Mouse (Mus musculus) erythroid progenitor cell, adult 5-6 weeks (primary cell): ENCODE measurements around the gene Pelo. TPM values are rescaled to one million over a fixed set of nuclear protein-coding genes. Genes with fewer than 3 reads are reported as not detected.

Source experiments
- ATAC-seq: replicated peaks from 2 replicates; pipeline ENCODE4 v1.8.0; 2016; ENCODE audit warnings: moderate number of reproducible peaks, mild to moderate bottlenecking, moderate TSS enrichment, inconsistent platforms; ENCODE audit not compliant: poor library complexity, low FRiP score, severe bottlenecking
- total RNA-seq, 2 experiments: library from RNA; stranded (forward) in 1 of 2; stranded (reverse) in 1 of 2; fragments of 150-400 nt in 1 of 2; fragments of 186-747, 209-891 nt in 1 of 2; gene quantifications; 2 replicates each; pipeline versions ENCODE4 v1.2.3 to v1.2.4; 2015 to 2017; ENCODE audit warnings: low replicate concordance in 2 of 2

The Pelo gene
- total RNA-seq, 2 experiments from 2014 or later = 7.5 to 14.3 TPM

DNA sequence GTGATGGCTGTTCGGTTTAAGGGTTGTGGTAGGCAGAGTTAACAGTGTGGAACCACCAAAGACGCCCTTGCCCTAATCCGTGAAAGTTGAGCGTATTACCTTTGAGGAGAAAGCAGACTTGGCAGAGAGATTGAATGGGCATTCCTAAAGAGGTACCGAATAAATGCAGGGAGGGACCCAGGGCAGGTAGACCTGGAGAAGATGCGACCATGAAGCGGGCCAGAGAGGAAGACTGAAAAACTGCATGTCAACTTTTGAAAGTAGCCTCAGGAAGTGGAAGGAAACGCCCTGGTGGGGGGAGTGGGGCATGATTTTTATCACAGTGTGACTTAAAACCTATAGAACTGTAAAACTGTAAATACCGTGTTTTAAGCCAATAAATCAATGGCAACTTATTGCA is 9.4 kb upstream of the Pelo start:
- ATAC-seq = no peak

- no peak for ATAC-seq
Measured at GRCm38 (mm10) chr13:115098227-115098626, 8.2 kb upstream of the Pelo start.

GRCm38 (mm10) chr13:115096965-115097364 is 7.0 kb upstream of the Pelo start:
- no peak for ATAC-seq

DNA sequence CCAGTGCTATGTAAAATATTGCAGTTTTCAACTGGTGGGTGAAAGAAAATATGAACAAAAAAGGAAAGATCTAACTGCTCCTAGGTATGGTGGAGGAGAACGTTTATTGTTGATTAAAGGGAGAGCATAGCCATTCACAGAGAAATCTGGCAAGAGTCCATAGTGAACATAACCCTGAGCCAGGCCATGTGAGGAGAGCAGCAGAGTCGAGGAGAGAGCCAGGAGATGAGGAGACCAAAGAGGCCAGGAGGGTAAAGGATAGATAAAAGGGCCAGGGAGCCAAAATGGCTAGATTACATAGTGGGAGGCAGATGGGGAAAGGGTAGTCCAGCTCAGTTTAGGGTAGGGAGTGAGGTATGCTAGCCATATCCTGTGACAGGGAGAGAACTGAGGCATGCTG is 6.2 kb upstream of the Pelo start:
- ATAC-seq = no peak

- ATAC-seq = no peak
Measured at GRCm38 (mm10) chr13:115095392-115095791, 5.4 kb upstream of the Pelo start.

DNA sequence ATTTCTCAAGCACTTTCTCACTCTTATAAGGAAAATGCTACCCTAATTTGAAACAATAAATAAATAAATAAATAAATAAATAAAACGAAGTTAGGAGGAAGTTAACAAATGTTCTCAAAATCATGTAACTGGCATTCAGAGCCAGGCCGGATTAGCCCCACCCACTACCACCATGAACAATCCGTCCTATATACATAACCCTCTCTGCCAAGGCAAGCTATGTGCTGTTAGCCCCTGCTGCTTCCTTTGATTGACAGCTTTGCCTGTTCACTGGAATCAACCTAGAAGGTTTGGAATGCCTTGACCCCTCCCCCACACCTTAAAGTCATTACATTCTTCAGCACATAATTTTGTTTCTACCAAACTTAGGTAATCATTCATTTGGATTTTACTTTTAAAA is 1.5 kb upstream of the Pelo start:
- no peak for ATAC-seq

DNA sequence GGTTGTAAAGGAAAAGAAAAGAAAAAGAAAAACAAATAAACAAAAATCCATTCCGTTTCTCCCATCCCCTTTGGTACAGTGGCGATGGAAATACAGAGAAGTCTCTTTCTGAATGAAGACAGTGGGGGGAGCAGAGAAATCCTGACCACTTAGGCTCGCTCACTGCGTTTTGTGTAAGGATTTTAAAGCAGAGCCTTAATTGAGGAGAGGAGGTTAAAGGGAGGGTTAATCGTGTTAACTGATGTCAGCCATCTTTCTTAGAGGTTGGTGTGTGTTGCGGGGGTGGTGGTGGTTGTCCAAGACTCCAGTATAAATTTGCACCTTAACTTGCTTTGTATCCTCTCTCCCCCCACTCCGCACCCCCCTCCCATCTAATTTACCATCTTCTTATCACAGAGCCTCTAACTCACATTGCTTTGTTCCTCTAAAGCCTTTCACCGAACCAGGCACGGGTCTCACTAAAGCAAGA is 1.0 kb upstream of the Pelo start:
- peak; percentile 40 for ATAC-seq

GRCm38 (mm10) chr13:115089395-115090025 is 476 bp downstream of the Pelo start:
- ATAC-seq = peak; percentile 57

DNA sequence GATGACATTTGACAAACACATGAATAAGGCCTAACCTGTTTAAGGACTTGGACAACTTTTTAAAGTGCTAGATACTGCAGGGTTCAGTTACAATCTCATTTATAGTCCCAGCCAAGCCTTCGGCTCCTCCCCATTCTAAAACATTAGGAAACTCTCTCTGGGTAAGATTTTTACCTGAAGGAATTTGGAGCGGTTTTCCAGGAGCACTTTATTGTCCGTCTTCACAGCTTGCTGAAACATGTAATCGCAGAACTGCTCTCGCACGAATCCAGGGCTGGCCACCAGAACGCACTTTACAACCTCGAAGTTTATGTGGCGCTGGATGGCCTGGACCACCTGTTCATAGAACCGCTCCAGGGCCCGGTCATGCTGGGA is 979 bp downstream of the Pelo start:
- no peak for ATAC-seq

DNA sequence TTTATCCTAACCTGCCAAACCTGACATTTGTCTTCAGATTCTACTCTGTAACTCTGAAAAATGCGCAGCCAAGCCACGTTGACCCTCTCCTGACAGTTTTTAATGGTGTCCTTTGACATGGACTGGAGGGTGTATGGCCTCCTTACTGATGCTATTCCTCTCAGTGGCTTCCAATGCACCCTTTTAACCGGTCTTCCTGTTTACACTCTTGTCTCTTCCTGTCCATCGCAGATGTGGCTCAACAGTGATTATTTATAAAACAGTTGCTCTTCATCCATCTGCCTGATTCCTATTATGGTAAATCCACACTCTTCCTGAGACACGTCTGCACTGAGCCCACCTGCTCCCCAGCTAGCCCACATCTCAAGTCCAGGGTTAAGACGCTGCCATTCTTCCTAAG is 4.0 kb downstream of the Pelo start:
- ATAC-seq = no peak

GRCm38 (mm10) chr13:115082339-115082738 is 7.6 kb downstream of the Pelo start:
- no peak for ATAC-seq

DNA sequence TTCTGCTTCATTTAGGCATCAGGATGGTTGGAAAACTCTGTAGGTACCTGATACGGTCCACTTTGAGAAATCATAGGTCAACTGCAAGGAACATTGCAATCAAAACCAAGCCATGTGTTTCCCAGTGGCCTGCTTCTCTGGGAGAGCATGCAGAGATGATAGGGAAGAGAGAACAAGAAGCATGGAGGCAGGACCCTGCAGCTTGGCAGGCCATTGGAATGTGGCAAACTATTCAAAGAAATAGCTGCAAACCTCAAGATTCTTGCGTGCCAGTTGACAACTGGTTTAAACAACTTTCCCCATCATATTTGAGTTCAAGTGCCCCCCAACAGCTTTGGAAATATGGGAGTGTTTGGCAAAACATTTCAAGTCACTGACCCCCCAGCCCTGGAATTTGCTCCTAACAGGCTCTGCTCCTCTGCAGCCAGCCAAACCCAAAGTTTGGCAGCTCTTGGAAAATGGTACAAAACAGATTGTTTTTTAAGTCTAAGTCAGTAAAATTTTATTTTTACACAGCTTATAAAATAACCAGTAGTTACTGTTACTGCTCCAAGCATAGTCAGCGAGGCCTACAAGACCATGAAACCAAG is 9.9 kb downstream of the Pelo start:
- no peak for ATAC-seq

- ATAC-seq = no peak
Measured at GRCm38 (mm10) chr13:115078997-115079685, 10.8 kb downstream of the Pelo start.

GRCm38 (mm10) chr13:115077346-115078134 is 12.4 kb downstream of the Pelo start:
- ATAC-seq = no peak

DNA sequence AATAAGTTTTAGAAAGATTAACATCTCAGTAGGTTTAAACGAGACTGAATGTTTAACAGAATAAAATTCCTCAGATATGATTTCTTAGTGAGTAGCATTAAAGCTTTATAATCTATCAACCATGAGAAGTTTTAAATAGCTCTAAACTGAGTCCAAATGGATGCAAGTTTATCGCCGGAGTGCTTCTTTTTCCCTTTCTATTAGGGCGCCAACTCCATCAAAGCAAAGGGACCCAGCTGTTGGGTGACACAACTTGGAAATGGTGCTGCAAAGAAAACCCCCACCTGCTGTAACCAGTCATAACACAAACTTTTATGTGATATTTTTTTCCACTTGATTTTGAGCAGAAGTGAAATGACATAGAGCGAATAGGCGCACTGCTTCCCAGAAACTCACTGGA is 17.6 kb downstream of the Pelo start:
- ATAC-seq = no peak

DNA sequence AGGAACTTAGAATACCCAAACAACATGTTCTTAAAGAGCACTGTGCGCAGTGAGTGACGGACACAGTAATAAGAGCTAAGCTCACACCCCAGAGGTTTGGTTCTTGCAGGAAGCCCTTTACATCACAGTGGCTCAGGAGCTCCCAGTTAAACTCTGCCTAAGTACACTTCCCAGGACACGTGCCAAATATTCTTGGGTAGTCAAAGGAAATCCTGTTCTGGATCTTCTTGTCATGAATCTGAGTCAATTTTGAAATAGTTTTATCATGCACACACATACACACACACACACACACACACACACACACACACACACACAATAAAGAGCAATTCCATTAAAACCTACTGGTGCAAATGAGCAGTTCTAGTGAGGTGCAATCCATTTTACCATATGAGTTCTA is 18.6 kb downstream of the Pelo start:
- no peak for ATAC-seq

GRCm38 (mm10) chr13:115067968-115068330 is 22.0 kb downstream of the Pelo start:
- no peak for ATAC-seq

DNA sequence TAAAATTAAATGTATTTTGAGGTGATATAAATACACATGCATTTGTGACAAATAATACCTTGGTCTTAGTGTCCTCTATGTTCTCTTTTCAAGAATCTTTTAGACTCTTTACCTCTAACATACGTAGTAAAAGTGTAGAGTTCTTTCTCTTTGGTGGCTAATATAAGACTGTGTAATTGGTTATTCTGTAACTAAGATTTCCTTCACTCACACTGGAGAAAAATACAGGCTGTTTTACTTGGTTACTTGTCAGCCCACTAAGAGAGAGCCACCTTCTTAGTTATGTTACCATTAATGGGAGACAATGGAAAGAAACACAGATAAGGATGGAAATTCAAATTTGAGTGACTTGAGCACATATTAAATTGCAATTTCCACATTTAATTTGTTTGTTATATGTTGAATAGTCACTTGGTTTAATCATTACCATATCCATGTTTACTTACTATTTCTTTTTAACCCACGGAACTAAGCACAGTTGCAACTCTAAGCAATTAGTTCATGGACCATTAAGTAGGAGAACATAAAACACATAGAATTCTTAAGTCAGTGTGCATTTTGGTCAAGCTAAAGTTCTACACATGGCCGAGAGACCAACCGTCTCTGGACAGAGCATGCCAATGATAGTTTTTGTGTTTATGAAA is 22.5 kb downstream of the Pelo start:
- ATAC-seq = no peak

DNA sequence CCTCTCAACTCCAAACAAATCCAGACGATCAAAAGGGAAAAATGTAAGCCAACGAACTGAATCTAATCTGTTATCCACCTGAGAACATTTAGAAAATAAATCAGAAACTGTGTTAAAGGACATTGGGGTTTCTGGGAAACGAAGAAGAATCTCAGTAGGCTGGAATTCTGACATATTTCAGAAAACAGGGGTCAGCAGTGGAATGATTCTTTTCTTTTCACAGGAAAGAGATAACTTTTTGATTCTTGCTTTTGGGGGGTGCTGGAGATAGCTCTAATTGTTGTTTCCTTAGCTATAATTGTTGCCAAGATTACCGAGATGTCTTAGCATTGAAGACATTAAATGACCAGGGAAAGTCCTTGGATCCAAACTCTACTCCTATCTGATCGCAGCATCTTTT is 32.4 kb downstream of the Pelo start:
- no peak for ATAC-seq

DNA sequence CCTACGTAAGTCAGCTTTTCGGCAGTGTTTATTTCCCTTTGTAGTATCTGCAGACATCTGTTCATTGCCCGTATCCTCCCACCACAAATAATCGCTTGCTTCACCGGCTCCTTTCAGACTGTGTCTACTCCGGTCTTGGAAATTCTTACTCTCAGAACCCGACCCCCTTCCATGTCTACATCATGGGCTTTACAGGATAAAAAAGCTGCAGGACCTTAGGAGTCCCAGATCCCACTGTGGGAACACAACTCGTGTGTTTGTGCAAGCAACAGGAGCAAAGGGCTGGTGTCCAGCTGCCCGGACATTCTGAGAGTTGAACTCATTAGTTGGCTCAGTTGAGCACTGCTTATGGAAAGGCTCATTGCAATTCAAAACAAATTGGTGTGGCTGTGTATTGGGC is 35.2 kb downstream of the Pelo start:
- no peak for ATAC-seq
